Mouse (Mus musculus): Measurements from ENCODE around the gene Prkar2a.

DNA sequence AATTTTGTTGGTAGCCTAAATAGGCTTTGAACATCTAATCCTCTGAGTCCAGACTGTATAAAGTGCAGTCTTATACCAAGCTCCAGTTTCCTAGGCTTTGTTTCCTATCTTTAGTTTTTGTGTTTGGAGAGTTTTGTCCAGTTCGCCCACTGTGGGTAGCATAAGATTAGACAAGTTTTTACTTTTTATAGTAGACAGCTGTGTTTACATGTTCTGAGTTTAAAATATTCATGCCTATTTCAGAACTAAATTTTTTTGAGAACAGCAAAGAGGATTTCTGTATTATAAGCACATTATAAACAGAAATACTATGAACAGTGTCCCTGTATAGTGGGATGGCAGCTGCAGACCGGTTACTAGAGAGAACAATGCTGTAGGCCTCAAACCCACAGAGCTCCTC lies 18.1 kb downstream of the Prkar2a start:
- TF ChIP-seq EP300 (optimal IDR thresholded peaks at IDR 0.05) (no peak), CTCF (IDR thresholded peaks at IDR 0.05; ENCODE audit: low read depth) (no peak)
